Mouse (Mus musculus) embryonic facial prominence, embryonic 12.5 days (tissue): ENCODE data around the gene Pde2a. TPM values are rescaled to one million over a fixed set of nuclear protein-coding genes. Genes with fewer than 3 reads are reported as not detected.
A peak's percentile ranks its signal among the peaks of the same experiment; 100 is the strongest.

Source experiments
- ATAC-seq: fragments of 200-750 bp; cut with Nextera tagmentation; 2 replicates; pipeline ENCODE4 v1.8.0; 2017; ENCODE audit not compliant: insufficient number of reproducible peaks, insufficient read depth, low FRiP score, low TSS enrichment
- H3K27ac ChIP-seq: fragments of 300-500 bp; sonication (generic); 2 replicates; pipeline ENCODE4 v1.5.1; 2016; ENCODE audit warnings: mild to moderate bottlenecking
- H3K27me3 ChIP-seq: fragments of 300-500 bp; sonication (generic); 2 replicates; pipeline ENCODE4 v1.6.1; 2016; ENCODE audit warnings: mild to moderate bottlenecking, moderate library complexity
- H3K36me3 ChIP-seq: fragments of 300-500 bp; sonication (generic); 2 replicates; pipeline ENCODE4 v1.6.1; 2016; ENCODE audit warnings: mild to moderate bottlenecking
- H3K4me1 ChIP-seq: fragments of 300-500 bp; sonication (generic); 2 replicates; pipeline ENCODE4 v1.6.1; 2016
- H3K4me2 ChIP-seq: fragments of 300-500 bp; sonication (generic); replicated peaks from 2 replicates; pipeline ENCODE4 v1.6.1; 2016; ENCODE audit warnings: mild to moderate bottlenecking, moderate library complexity
- H3K4me3 ChIP-seq: fragments of 300-500 bp; sonication (generic); 2 replicates; pipeline ENCODE4 v1.5.1; 2016; ENCODE audit warnings: mild to moderate bottlenecking
- H3K9ac ChIP-seq: fragments of 300-500 bp; sonication (generic); 2 replicates; pipeline ENCODE4 v1.6.1; 2016; ENCODE audit warnings: mild to moderate bottlenecking, moderate library complexity
- H3K9me3 ChIP-seq: fragments of 300-500 bp; sonication (generic); 2 replicates; pipeline ENCODE4 v1.6.1; 2016; ENCODE audit warnings: mild to moderate bottlenecking, moderate library complexity
- WGBS: fragments of 180-500 bp; shearing (Covaris S2); methylation state at CpG from one replicate; pipeline ENCODE4 v1.1.7; 2016; 5-methylcytosine and 5-hydroxymethylcytosine counted together
- polyA plus RNA-seq: library from polyadenylated mRNA; unstranded; fragments of >200 nt; fragmentation: Nextera tagmentation; extraction: Ambion mirVana; gene quantifications from 2 replicates; pipeline ENCODE4 v1.2.1, GENCODE M21; 2016

The Pde2a gene
- polyA plus RNA-seq, 1 experiment from 2014 or later = 20.4 TPM

- no peak for ATAC-seq
- 38% methylated on average over 6 of the region's 6 CpGs for WGBS
- no peaks in the 10 kb centered on the region for H3K27me3 ChIP-seq
- H3K9me3 ChIP-seq = no peaks in the 10 kb centered on the region
- no peaks in the 10 kb centered on the region for H3K36me3 ChIP-seq
- H3K9ac ChIP-seq = no peak overlapping the region
- H3K27ac ChIP-seq = no peak overlapping the region
- H3K4me2 ChIP-seq = no peak overlapping the region
- peaks cover 13% of the 10 kb centered on the region for H3K4me1 ChIP-seq
- H3K4me3 ChIP-seq = no peak overlapping the region
These were observed 36.2 kb upstream of the Pde2a start for GRCm38 (mm10) chr7:101385331-101385733.

DNA sequence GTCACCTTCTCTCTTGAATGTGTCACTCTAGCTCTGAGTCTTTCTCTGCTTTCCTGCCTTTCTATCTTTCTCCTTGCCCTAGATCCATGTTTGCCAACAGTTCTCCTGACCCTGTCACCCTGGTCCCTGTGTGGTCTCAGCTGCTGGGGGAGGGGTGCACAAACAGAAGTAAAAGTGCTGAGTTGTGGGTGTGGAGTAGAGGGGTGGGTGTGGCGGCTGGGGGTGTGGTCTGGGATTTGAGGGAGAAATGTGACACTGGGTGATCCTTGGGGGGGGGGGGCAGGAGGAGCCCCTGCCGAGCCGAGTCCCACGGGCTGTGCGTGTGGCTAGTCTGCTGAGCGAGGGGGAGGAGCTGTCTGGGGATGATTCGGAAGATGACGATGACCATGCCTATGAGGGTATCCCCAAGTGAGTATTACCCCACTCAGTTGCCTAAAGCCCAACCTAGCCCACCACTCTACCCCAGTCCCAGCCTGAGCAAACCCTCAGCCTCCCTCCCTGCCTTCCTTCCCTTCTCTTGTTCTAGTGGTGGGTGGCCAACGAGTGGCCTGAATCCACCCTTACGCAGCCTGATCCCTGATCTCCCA is 35.5 kb upstream of the Pde2a start:
- no peak for ATAC-seq
- no peak overlapping the region for H3K4me3 ChIP-seq

GRCm38 (mm10) chr7:101389256-101389655 is 32.2 kb upstream of the Pde2a start:
- 92% methylated on average over 6 of the region's 6 CpGs for WGBS
- H3K36me3 ChIP-seq = no peaks in the 10 kb centered on the region

More for the DNA sequence above, 35.5 kb upstream of the Pde2a start:
- Histone ChIP-seq H3K4me2 (no peak overlapping the region), H3K27ac (no peak overlapping the region), H3K9ac (no peak overlapping the region), H3K4me1 (peaks cover 13% of the 10 kb centered on the region), H3K9me3 (no peaks in the 10 kb centered on the region), H3K36me3 (no peaks in the 10 kb centered on the region), H3K27me3 (no peaks in the 10 kb centered on the region)
- 66% methylated on average over 7 of the region's 10 CpGs for WGBS

DNA sequence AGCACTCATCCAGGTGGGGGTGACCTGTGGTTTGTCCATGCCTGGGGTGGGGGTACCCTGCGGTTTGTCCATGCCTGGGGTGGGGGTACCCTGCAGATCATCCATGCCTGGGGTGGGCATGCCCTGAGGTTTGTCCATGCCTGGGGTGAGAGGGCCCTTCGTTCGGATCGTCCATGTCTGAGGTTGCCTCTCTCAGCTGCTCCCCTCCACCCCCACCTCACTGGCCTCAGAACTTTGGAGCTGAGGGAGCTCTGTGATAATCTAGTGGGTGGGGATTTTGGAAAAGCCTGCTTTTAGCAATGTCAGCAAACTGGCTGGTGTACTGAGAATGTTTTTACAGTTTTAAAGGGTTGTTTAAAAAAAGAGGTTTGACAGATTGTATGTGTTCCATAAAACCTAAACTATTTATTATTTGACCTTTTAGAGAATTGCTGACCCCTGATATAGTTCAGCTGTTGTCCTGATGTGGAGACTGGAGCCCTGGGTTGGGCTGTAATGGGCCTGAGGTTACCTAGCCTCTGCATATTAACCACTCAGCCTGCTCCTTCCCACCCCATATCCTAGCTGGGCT is 29.5 kb upstream of the Pde2a start:
- Histone ChIP-seq H3K4me3 (no peak overlapping the region), H3K36me3 (0 out of 2 replicates have a peak, but pooled peaks cover 2% of the 10 kb centered on the region), H3K9ac (no peak overlapping the region), H3K27ac (peak overlapping the region; percentile 91), H3K4me2 (no peak overlapping the region), H3K9me3 (no peaks in the 10 kb centered on the region), H3K4me1 (peaks cover 33% of the 10 kb centered on the region), H3K27me3 (no peaks in the 10 kb centered on the region)
- WGBS = 59% methylated on average over 4 of the region's 4 CpGs
- ATAC-seq = no peak

More at GRCm38 (mm10) chr7:101389256-101389655, 32.2 kb upstream of the Pde2a start:
- H3K4me3 ChIP-seq = no peak overlapping the region
- ATAC-seq = no peak
- no peaks in the 10 kb centered on the region for H3K27me3 ChIP-seq
- no peak overlapping the region for H3K4me2 ChIP-seq
- H3K27ac ChIP-seq = no peak overlapping the region
- no peaks in the 10 kb centered on the region for H3K9me3 ChIP-seq
- no peak overlapping the region for H3K9ac ChIP-seq
- H3K4me1 ChIP-seq = peaks cover 39% of the 10 kb centered on the region

GRCm38 (mm10) chr7:101393015-101393414 is 28.5 kb upstream of the Pde2a start:
- 32% methylated on average over 4 of the region's 4 CpGs for WGBS

DNA sequence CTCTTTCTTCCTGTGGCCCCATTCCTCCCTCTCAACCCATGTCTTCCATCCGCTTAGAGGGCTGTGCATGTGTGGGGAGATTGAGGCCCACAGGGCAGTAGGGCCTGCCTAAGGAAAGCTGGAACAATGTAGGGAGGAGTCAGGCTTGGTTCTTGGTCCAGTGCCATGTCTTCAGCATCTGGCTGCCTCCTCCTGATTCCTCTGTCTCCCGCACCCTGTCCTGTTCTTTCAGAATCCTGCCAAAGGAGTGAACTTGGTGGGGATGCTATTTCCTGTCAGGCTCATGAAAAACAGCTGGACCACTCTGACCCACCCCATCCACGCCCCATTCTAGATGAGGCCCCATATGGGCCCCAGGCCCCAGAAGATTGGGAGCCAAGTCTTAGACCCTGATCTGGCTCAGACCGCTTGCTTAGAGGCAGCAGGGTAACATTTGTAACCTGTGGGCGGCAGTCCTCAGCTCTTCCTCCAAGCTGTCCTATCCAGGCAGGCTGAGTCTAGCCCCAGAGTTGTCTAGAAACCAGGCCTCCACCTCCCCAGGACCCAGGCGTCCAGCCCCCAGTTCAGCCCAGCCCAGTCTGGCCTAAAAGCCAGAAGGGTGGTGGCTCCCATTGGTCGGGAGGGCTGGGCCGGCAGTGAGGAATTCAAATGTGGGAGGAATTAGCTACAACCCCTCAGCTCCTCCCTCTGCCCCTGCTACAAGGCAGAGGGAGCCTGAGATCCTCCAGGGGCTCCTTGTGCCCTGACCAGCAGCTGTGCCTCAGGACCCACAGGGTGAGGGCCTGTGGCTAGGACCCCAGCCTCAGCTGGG is 27.6 kb upstream of the Pde2a start:
- H3K4me3 ChIP-seq = peak overlapping the region; percentile 13
- no peaks in the 10 kb centered on the region for H3K27me3 ChIP-seq
- H3K9me3 ChIP-seq = no peaks in the 10 kb centered on the region
- H3K9ac ChIP-seq = peak overlapping the region; percentile 22; the same call in 1 of the 2 replicates
- WGBS = 28% methylated on average over 8 of the region's 8 CpGs
- peak overlapping the region; percentile 91 for H3K27ac ChIP-seq
- peaks cover 33% of the 10 kb centered on the region for H3K4me1 ChIP-seq
- ATAC-seq = peak; percentile 53
- 0 out of 2 replicates have a peak, but pooled peaks cover 6% of the 10 kb centered on the region for H3K36me3 ChIP-seq
- H3K4me2 ChIP-seq = peak overlapping the region; percentile 28

More at GRCm38 (mm10) chr7:101393015-101393414, 28.5 kb upstream of the Pde2a start:
- no peaks in the 10 kb centered on the region for H3K9me3 ChIP-seq
- peaks cover 33% of the 10 kb centered on the region for H3K4me1 ChIP-seq
- no peak overlapping the region for H3K4me2 ChIP-seq
- no peak overlapping the region for H3K9ac ChIP-seq
- H3K27me3 ChIP-seq = no peaks in the 10 kb centered on the region
- no peak overlapping the region for H3K4me3 ChIP-seq
- peak overlapping the region; percentile 91 for H3K27ac ChIP-seq
- ATAC-seq = no peak
- 0 out of 2 replicates have a peak, but pooled peaks cover 6% of the 10 kb centered on the region for H3K36me3 ChIP-seq

DNA sequence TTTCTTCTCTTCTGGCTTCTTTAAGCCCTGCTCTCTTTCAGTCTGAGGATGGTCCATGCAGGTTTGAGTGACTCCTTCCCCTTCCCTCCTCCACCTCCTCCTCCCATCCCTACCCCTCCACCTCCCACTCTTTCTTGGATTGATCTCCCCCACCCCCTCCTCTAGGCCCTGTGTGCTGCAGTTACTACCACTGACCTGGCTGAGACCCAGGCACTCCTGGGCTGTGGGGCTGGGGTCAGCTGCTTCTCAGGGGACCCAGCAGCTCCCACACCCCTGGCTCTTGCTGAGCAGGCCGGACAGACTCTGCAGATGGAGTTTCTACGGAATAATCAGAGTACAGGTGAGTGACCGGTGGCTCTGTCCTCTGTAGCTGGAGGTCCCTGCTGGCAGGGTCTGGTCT is 26.9 kb upstream of the Pde2a start:
- Histone ChIP-seq H3K9me3 (no peaks in the 10 kb centered on the region), H3K27ac (peak overlapping the region; percentile 91), H3K4me3 (peak overlapping the region; percentile 13), H3K9ac (peak overlapping the region; percentile 22; the same call in 1 of the 2 replicates), H3K4me1 (peaks cover 33% of the 10 kb centered on the region), H3K4me2 (peak overlapping the region; percentile 28), H3K36me3 (0 out of 2 replicates have a peak, but pooled peaks cover 6% of the 10 kb centered on the region), H3K27me3 (no peaks in the 10 kb centered on the region)
- ATAC-seq = no peak
- WGBS = 65% methylated on average over 3 of the region's 3 CpGs

GRCm38 (mm10) chr7:101395471-101395870 is 26.0 kb upstream of the Pde2a start:
- H3K27ac ChIP-seq = no peak overlapping the region
- H3K36me3 ChIP-seq = peaks cover 13% of the 10 kb centered on the region
- H3K9me3 ChIP-seq = no peaks in the 10 kb centered on the region
- H3K4me3 ChIP-seq = peak overlapping the region; percentile 13; the same call in 1 of the 2 replicates
- H3K4me2 ChIP-seq = peak overlapping the region; percentile 28
- H3K27me3 ChIP-seq = no peaks in the 10 kb centered on the region
- peaks cover 33% of the 10 kb centered on the region for H3K4me1 ChIP-seq
- H3K9ac ChIP-seq = no peak overlapping the region
- 89% methylated on average over 2 of the region's 2 CpGs for WGBS
- 0 out of 2 replicates have a peak, but pooled peaks have one; percentile 4 for ATAC-seq

DNA sequence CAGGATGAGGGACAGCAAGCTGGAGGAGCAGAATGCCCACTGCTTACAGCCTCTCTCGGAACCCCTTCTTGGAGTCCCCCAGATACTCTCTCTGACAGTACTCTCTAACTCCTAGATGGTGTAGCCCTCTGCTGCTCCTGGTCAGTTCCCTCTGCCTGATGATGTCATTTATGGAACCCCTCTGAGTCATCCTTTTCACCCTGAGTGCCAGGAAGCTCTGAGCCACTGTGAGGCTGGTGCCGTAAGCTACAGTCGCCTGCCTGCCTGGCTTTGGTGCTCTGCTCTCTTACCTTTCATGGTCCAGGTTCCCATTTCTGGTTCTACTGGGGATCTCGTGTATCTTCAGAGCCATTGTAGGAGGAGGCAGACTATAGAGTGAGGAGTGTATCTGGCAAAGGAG is 24.3 kb upstream of the Pde2a start:
- 87% methylated on average over 4 of the region's 4 CpGs for WGBS
- Histone ChIP-seq H3K9ac (no peak overlapping the region), H3K4me2 (no peak overlapping the region), H3K27me3 (no peaks in the 10 kb centered on the region), H3K27ac (no peak overlapping the region), H3K9me3 (no peaks in the 10 kb centered on the region), H3K4me1 (peaks cover 27% of the 10 kb centered on the region), H3K4me3 (no peak overlapping the region), H3K36me3 (peaks cover 28% of the 10 kb centered on the region)
- no peak for ATAC-seq

DNA sequence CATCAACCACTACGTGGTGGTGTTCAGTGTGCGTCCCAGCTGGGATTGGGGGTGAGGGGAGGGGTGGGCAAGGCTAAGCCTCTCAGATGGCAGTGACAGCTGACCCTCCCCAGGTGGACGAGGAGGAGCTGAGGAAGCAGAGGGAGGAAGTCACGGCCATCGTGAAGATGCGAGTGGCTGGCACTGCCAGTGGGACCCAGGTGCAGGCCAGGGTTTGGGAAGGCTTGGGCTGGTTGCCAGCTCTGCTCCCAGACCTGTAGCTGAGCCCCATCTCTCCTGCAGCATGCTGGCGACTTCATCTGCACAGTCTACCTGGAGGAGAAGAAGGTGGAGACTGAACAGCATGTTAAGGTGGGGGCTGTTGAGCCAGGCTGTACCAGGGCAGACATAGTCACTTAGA is 20.0 kb upstream of the Pde2a start:
- Histone ChIP-seq H3K27ac (no peak overlapping the region), H3K27me3 (no peaks in the 10 kb centered on the region), H3K4me1 (no peaks in the 10 kb centered on the region), H3K4me2 (no peak overlapping the region), H3K9ac (no peak overlapping the region), H3K36me3 (peaks cover 55% of the 10 kb centered on the region), H3K4me3 (no peak overlapping the region), H3K9me3 (no peaks in the 10 kb centered on the region)
- WGBS = 81% methylated on average over 7 of the region's 7 CpGs
- ATAC-seq = no peak

DNA sequence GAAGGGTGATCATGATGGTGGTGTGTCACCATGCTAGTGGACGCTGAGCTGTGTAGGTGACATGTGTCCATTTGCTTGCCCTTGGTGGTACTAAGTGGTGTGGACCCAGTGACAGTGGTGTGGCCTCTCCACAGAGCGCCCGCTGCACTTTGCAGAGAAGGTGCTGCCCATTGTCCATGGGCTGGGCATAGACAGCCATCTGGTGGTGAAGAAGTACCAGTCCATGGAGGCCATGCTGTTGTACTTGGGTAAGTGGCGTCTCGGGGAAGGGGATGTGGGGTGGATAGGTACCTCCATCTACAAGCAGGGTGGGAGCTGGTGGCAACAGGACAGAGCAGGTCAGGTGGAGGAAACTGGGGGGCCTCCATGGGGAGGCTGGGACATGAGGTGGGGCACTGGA is 17.7 kb upstream of the Pde2a start:
- 90% methylated on average over 5 of the region's 5 CpGs for WGBS
- ATAC-seq = no peak
- no peak overlapping the region for H3K9ac ChIP-seq
- no peaks in the 10 kb centered on the region for H3K27me3 ChIP-seq
- no peak overlapping the region for H3K27ac ChIP-seq
- no peak overlapping the region for H3K4me3 ChIP-seq
- H3K9me3 ChIP-seq = no peaks in the 10 kb centered on the region
- no peaks in the 10 kb centered on the region for H3K4me1 ChIP-seq
- H3K4me2 ChIP-seq = no peak overlapping the region
- H3K36me3 ChIP-seq = peaks cover 58% of the 10 kb centered on the region
